Mouse (Mus musculus) myocyte (in vitro differentiated cells): ENCODE results near the gene Borcs6. TPM values are rescaled to one million over a fixed set of nuclear protein-coding genes. Genes with fewer than 3 reads are reported as not detected.

Source experiments
- H3K27me3 ChIP-seq: one replicate; pipeline ENCODE4 v1.6.1; 2011; ENCODE audit not compliant: control insufficient read depth, insufficient read depth, insufficient read length
- H3K36me3 ChIP-seq: one replicate; pipeline ENCODE4 v1.6.1; 2011; ENCODE audit not compliant: control insufficient read depth, insufficient read depth
- H3K4me2 ChIP-seq: one replicate; pipeline ENCODE4 v1.6.1; 2011; ENCODE audit warnings: low read depth, control low read depth
- H3K4me3 ChIP-seq: one replicate; pipeline ENCODE4 v1.5.1; 2011; ENCODE audit warnings: mild to moderate bottlenecking, control low read depth, moderate library complexity
- H3K79me2 ChIP-seq: one replicate; pipeline ENCODE4 v1.6.1; 2011; ENCODE audit not compliant: control insufficient read depth, insufficient read depth
- H3ac ChIP-seq: one replicate; pipeline ENCODE4 v1.6.1; 2011; ENCODE audit not compliant: control insufficient read depth, insufficient read length
- CEBPB ChIP-seq: IDR thresholded peaks from 2 replicates; pipeline ENCODE4 v1.6.1; 2011; ENCODE audit warnings: mild to moderate bottlenecking, moderate library complexity; ENCODE audit not compliant: poor library complexity, insufficient read depth, severe bottlenecking
- E2F4 ChIP-seq: IDR thresholded peaks from one replicate; pipeline ENCODE4 v1.6.1; 2011; ENCODE audit warnings: mild to moderate bottlenecking, control low read depth, moderate library complexity; ENCODE audit not compliant: insufficient read depth
- MAX ChIP-seq: IDR thresholded peaks from one replicate; pipeline ENCODE4 v1.6.1; 2011; ENCODE audit warnings: low read depth, mild to moderate bottlenecking, control low read depth
- MYOD1 ChIP-seq, 3 experiments: IDR thresholded peaks; one replicate each; pipeline ENCODE4 v1.6.1; 2011; ENCODE audit warnings: control low read depth in 2 of 3, low read depth in 2 of 3, mild to moderate bottlenecking in 2 of 3, moderate library complexity in 1 of 3; ENCODE audit not compliant: insufficient read length in 2 of 3, control insufficient read depth in 1 of 3
- MYOG ChIP-seq, 3 experiments: IDR thresholded peaks; one replicate each; pipeline ENCODE4 v1.6.1; 2011; ENCODE audit warnings: control low read depth in 2 of 3, low read depth in 2 of 3, mild to moderate bottlenecking in 2 of 3; ENCODE audit not compliant: insufficient read length in 2 of 3, control insufficient read depth in 1 of 3, insufficient read depth in 1 of 3
- POLR2A ChIP-seq: IDR thresholded peaks from one replicate; pipeline ENCODE4 v1.6.1; 2011; ENCODE audit warnings: low read depth, mild to moderate bottlenecking, control low read depth, moderate library complexity; ENCODE audit not compliant: insufficient read length
- POLR2AphosphoS2 ChIP-seq: IDR thresholded peaks from one replicate; pipeline ENCODE4 v1.6.1; 2011; ENCODE audit warnings: low read depth, control low read depth; ENCODE audit not compliant: insufficient read length
- REST ChIP-seq: IDR thresholded peaks from one replicate; pipeline ENCODE4 v1.6.1; 2011; ENCODE audit warnings: mild to moderate bottlenecking, control low read depth, moderate library complexity; ENCODE audit not compliant: insufficient read depth, insufficient read length
- SRF ChIP-seq: IDR thresholded peaks from one replicate; pipeline ENCODE4 v1.6.1; 2011; ENCODE audit warnings: low read depth; ENCODE audit not compliant: control insufficient read depth, insufficient read length
- TCF12 ChIP-seq: IDR thresholded peaks from one replicate; pipeline ENCODE4 v1.6.1; 2011; ENCODE audit warnings: mild to moderate bottlenecking, control low read depth; ENCODE audit not compliant: poor library complexity, insufficient read depth, severe bottlenecking
- TCF3 ChIP-seq: IDR thresholded peaks from one replicate; pipeline ENCODE4 v1.6.1; 2011; ENCODE audit warnings: low read depth, control low read depth; ENCODE audit not compliant: insufficient read length
- USF1 ChIP-seq: IDR thresholded peaks from one replicate; pipeline ENCODE4 v1.6.1; 2011; ENCODE audit warnings: low read depth, mild to moderate bottlenecking, control low read depth, moderate library complexity
- polyA plus RNA-seq: library from polyadenylated mRNA; unstranded; fragments of >200 nt; fragmentation: generic; extraction: Trizol; gene quantifications from one replicate; pipeline ENCODE4 v1.2.1, GENCODE M21; 2012; ENCODE audit warnings: missing spikeins

The Borcs6 gene
- polyA plus RNA-seq, 1 experiment, result 27.2 TPM

- Histone ChIP-seq H3K79me2 (peaks cover 23% of the 10 kb centered on the region), H3K4me2 (peak overlapping the region; percentile 97), H3ac (peak overlapping the region; percentile 75), H3K4me3 (peak overlapping the region; percentile 66), H3K27me3 (no peaks in the 10 kb centered on the region), H3K36me3 (no peaks in the 10 kb centered on the region)
- TF ChIP-seq SRF (no peak), USF1 (no peak), MAX (no peak), TCF12 (no peak), POLR2A (no peak), POLR2AphosphoS2 (no peak), TCF3 (no peak), REST (no peak), E2F4 (no peak), MYOD1 (IDR thresholded peaks at IDR 0.05; ENCODE audit: control insufficient read depth in 1 of 3, insufficient read length in 2 of 3, low read depth in 2 of 3) (no peak), CEBPB (no peak)
These were observed 476 bp downstream of the Borcs6 start for GRCm38 (mm10) chr11:69059975-69060411.

GRCm38 (mm10) chr11:69060448-69061254, 1.1 kb downstream of the Borcs6 start:
- Histone ChIP-seq H3K79me2 (peaks cover 23% of the 10 kb centered on the region), H3ac (peak overlapping the region; percentile 75), H3K27me3 (no peaks in the 10 kb centered on the region), H3K36me3 (no peaks in the 10 kb centered on the region), H3K4me3 (peak overlapping the region; percentile 66), H3K4me2 (peak overlapping the region; percentile 97)
- TF ChIP-seq MAX (no peak), MYOD1 (IDR thresholded peaks at IDR 0.05; ENCODE audit: control insufficient read depth in 1 of 3, insufficient read length in 2 of 3, low read depth in 2 of 3) (no peak), USF1 (no peak), SRF (no peak), POLR2AphosphoS2 (no peak), TCF3 (no peak), CEBPB (no peak), POLR2A (no peak), TCF12 (no peak), REST (no peak), E2F4 (no peak), MYOG (IDR thresholded peaks at IDR 0.05; ENCODE audit: control insufficient read depth in 1 of 3, insufficient read depth in 1 of 3, insufficient read length in 2 of 3, low read depth in 2 of 3) (no peak)

- Histone ChIP-seq H3K27me3 (no peaks in the 10 kb centered on the region), H3K79me2 (peaks cover 23% of the 10 kb centered on the region), H3K4me2 (peak overlapping the region; percentile 97), H3K4me3 (peak overlapping the region; percentile 66), H3K36me3 (no peaks in the 10 kb centered on the region), H3ac (no peak overlapping the region)
- TF ChIP-seq SRF, result no peak
These were observed 1.9 kb downstream of the Borcs6 start for GRCm38 (mm10) chr11:69061255-69061912.

- no peak for TF ChIP-seq USF1
- TF ChIP-seq E2F4, result no peak
- no peak for TF ChIP-seq TCF3
- TF ChIP-seq MAX, result no peak
- no peak for TF ChIP-seq POLR2A
- no peak for TF ChIP-seq POLR2AphosphoS2
- TF ChIP-seq CEBPB, result no peak
- TF ChIP-seq SRF, result no peak
- TF ChIP-seq MYOD1 (IDR thresholded peaks at IDR 0.05; ENCODE audit: control insufficient read depth in 1 of 3, insufficient read length in 2 of 3, low read depth in 2 of 3), result no peak
- no peak for TF ChIP-seq TCF12
- no peak for TF ChIP-seq REST
- no peak for TF ChIP-seq MYOG (IDR thresholded peaks at IDR 0.05; ENCODE audit: control insufficient read depth in 1 of 3, insufficient read depth in 1 of 3, insufficient read length in 2 of 3, low read depth in 2 of 3)
- Histone ChIP-seq H3K4me2 (peak overlapping the region; percentile 97), H3K36me3 (no peaks in the 10 kb centered on the region), H3K79me2 (peaks cover 23% of the 10 kb centered on the region), H3K27me3 (no peaks in the 10 kb centered on the region), H3K4me3 (peak overlapping the region; percentile 66), H3ac (no peak overlapping the region)
These were observed 2.8 kb downstream of the Borcs6 start for GRCm38 (mm10) chr11:69062194-69062760.
